Mouse (Mus musculus) CH12.LX (cell line): ENCODE measurements around the gene Fdx1l. TPM values are rescaled to one million over a fixed set of nuclear protein-coding genes. Genes with fewer than 3 reads are reported as not detected.

ENCODE experiments used
- DNase-seq: peaks from one replicate; pipeline ENCODE4 v3.0.0-alpha.2; 2013; ENCODE audit errors: extremely low read depth
- H3K27ac ChIP-seq: 2 replicates; pipeline ENCODE4 v1.5.1; 2012; ENCODE audit warnings: low read depth, mild to moderate bottlenecking, control low read depth, moderate library complexity; ENCODE audit not compliant: insufficient read depth
- H3K27me3 ChIP-seq: replicated peaks from 2 replicates; pipeline ENCODE3; 2012; ENCODE audit warnings: inconsistent platforms
- H3K36me3 ChIP-seq, 2 experiments: replicated peaks in 1 of 2; 2 replicates each; pipeline versions ENCODE3 to v1.6.1; 2012; ENCODE audit warnings: inconsistent platforms in 1 of 2, low read length in 1 of 2, mild to moderate bottlenecking in 1 of 2, mixed read lengths in 1 of 2, moderate library complexity in 1 of 2; ENCODE audit not compliant: control insufficient read depth in 1 of 2, insufficient read depth in 1 of 2
- H3K4me1 ChIP-seq, 2 experiments: 2 replicates each; pipeline ENCODE4 v1.6.1; 2012; ENCODE audit warnings: inconsistent platforms in 1 of 2, moderate library complexity in 1 of 2; ENCODE audit not compliant: insufficient read depth in 2 of 2, control insufficient read depth in 1 of 2
- H3K4me2 ChIP-seq: 2 replicates; pipeline ENCODE4 v1.6.1; 2012; ENCODE audit warnings: low read depth, mild to moderate bottlenecking, control low read depth; ENCODE audit not compliant: poor library complexity, insufficient read depth, severe bottlenecking
- H3K4me3 ChIP-seq, 3 experiments: fragments of 150-350 bp in 1 of 3; sonication (generic) in 1 of 3; replicated peaks in 1 of 3; 2 replicates each; pipeline versions ENCODE3 to v1.5.1; 2011 to 2012; ENCODE audit warnings: low read depth in 2 of 3, low read length in 2 of 3, mild to moderate bottlenecking in 2 of 3, moderate library complexity in 2 of 3, control low read depth in 1 of 3, improper control_type of control experiment in 1 of 3, inconsistent platforms in 1 of 3, mixed read lengths in 1 of 3; ENCODE audit not compliant: poor library complexity in 1 of 3
- H3K79me2 ChIP-seq: replicated peaks from 2 replicates; pipeline ENCODE4 v1.6.1; 2012; ENCODE audit warnings: mild to moderate bottlenecking, moderate library complexity; ENCODE audit not compliant: control insufficient read depth, poor library complexity, insufficient read depth, severe bottlenecking; ENCODE audit errors: extremely low read depth
- H3K9ac ChIP-seq: 2 replicates; pipeline ENCODE4 v1.6.1; 2012; ENCODE audit warnings: low read depth, mild to moderate bottlenecking, control low read depth, moderate library complexity; ENCODE audit not compliant: insufficient read depth
- H3K9me3 ChIP-seq: replicated peaks from 2 replicates; pipeline ENCODE3; 2012; ENCODE audit warnings: low read length, inconsistent platforms, mixed read lengths
- BHLHE40 ChIP-seq: IDR thresholded peaks from 2 replicates; pipeline ENCODE4 v1.6.1; 2011; ENCODE audit warnings: mild to moderate bottlenecking, low read depth, low read length, improper control_type of control experiment
- CHD1 ChIP-seq: IDR thresholded peaks from 2 replicates; pipeline ENCODE4 v1.6.1; 2012; ENCODE audit warnings: low read depth, low read length, improper control_type of control experiment, inconsistent platforms
- CHD2 ChIP-seq: IDR thresholded peaks from 2 replicates; pipeline ENCODE4 v1.6.1; 2011; ENCODE audit warnings: low read length, improper control_type of control experiment
- ELF1 ChIP-seq: IDR thresholded peaks from 2 replicates; pipeline ENCODE4 v1.6.1; 2014; ENCODE audit warnings: low read depth, mild to moderate bottlenecking, inconsistent platforms, low read length, improper control_type of control experiment
- EP300 ChIP-seq: IDR thresholded peaks from 2 replicates; pipeline ENCODE4 v1.6.1; 2011; ENCODE audit warnings: low read length, improper control_type of control experiment
- ETS1 ChIP-seq: conservative IDR thresholded peaks from 2 replicates; pipeline ENCODE4 v1.6.1; 2012; ENCODE audit warnings: low read depth, mild to moderate bottlenecking, inconsistent platforms, low read length, improper control_type of control experiment, moderate library complexity
- GABPA ChIP-seq: IDR thresholded peaks from 2 replicates; pipeline ENCODE4 v1.6.1; 2012; ENCODE audit warnings: low read depth, low read length, improper control_type of control experiment, inconsistent platforms; ENCODE audit not compliant: insufficient replicate concordance
- IRF4 ChIP-seq: IDR thresholded peaks from 2 replicates; pipeline ENCODE4 v1.6.1; 2014; ENCODE audit warnings: low read depth, mild to moderate bottlenecking, inconsistent platforms, low read length, improper control_type of control experiment
- JUND ChIP-seq: conservative IDR thresholded peaks from 2 replicates; pipeline ENCODE4 v1.6.1; 2011; ENCODE audit warnings: low read depth, low read length, improper control_type of control experiment
- MAFK ChIP-seq: IDR thresholded peaks from 2 replicates; pipeline ENCODE4 v1.6.1; 2011; ENCODE audit warnings: low read length, improper control_type of control experiment; ENCODE audit not compliant: insufficient replicate concordance
- MAX ChIP-seq: IDR thresholded peaks from 2 replicates; pipeline ENCODE4 v1.6.1; 2011; ENCODE audit warnings: low read length, improper control_type of control experiment
- MAZ ChIP-seq: IDR thresholded peaks from 2 replicates; pipeline ENCODE4 v1.6.1; 2012; ENCODE audit warnings: low read depth, mild to moderate bottlenecking, inconsistent platforms, low read length, improper control_type of control experiment, moderate library complexity
- MXI1 ChIP-seq: IDR thresholded peaks from 2 replicates; pipeline ENCODE4 v1.6.1; 2011; ENCODE audit warnings: mild to moderate bottlenecking, low read depth, low read length, improper control_type of control experiment
- MYC ChIP-seq: IDR thresholded peaks from 2 replicates; pipeline ENCODE4 v1.6.1; 2011; ENCODE audit warnings: low read depth, mild to moderate bottlenecking, improper control_type of control experiment, low read length
- NELFE ChIP-seq: IDR thresholded peaks from 2 replicates; pipeline ENCODE4 v1.6.1; 2011; ENCODE audit warnings: low read depth, low read length, improper control_type of control experiment
- PAX5 ChIP-seq: IDR thresholded peaks from 2 replicates; pipeline ENCODE4 v1.6.1; 2012; ENCODE audit warnings: low read length, inconsistent platforms, mixed read lengths
- POLR2AphosphoS2 ChIP-seq: IDR thresholded peaks from 2 replicates; pipeline ENCODE4 v1.6.1; 2011; ENCODE audit warnings: low read depth, low read length, improper control_type of control experiment
- SIN3A ChIP-seq: IDR thresholded peaks from 2 replicates; pipeline ENCODE4 v1.6.1; 2012; ENCODE audit warnings: low read length, improper control_type of control experiment, inconsistent platforms
- UBTF ChIP-seq: IDR thresholded peaks from 2 replicates; pipeline ENCODE4 v1.6.1; 2012; ENCODE audit warnings: low read depth, mild to moderate bottlenecking, inconsistent platforms, low read length, improper control_type of control experiment, moderate library complexity
- USF1 ChIP-seq: IDR thresholded peaks from 2 replicates; pipeline ENCODE4 v1.6.1; 2014; ENCODE audit warnings: low read depth, mild to moderate bottlenecking, inconsistent platforms, low read length, improper control_type of control experiment
- USF2 ChIP-seq: conservative IDR thresholded peaks from 2 replicates; pipeline ENCODE4 v1.6.1; 2011; ENCODE audit warnings: low read depth, low read length, improper control_type of control experiment
- ZC3H11A ChIP-seq: IDR thresholded peaks from 2 replicates; pipeline ENCODE4 v1.6.1; 2012; ENCODE audit warnings: low read depth, mild to moderate bottlenecking, inconsistent platforms, low read length, improper control_type of control experiment
- ZNF384 ChIP-seq: IDR thresholded peaks from 2 replicates; pipeline ENCODE4 v1.6.1; 2012; ENCODE audit warnings: low read depth, low read length, improper control_type of control experiment, inconsistent platforms
- dilution Hi-C: fragments of 300-500 bp; cut with MboI; formaldehyde crosslinking; loops from 2 replicates; pipeline ENCODE4 v1.14.3; 2020; ENCODE audit warnings: low sequenced_read_pairs; ENCODE audit not compliant: extremely low pct_unique_long_range_greater_than_20kb, extremely low pct_ligation_motif_present
- in situ Hi-C: fragments of 300-500 bp; cut with MboI; formaldehyde crosslinking; loops from 3 replicates; pipeline ENCODE4 v1.14.3; 2019; ENCODE audit warnings: low sequenced_read_pairs, low pct_ligation_motif_present, low pct_unique_long_range_greater_than_20kb, mixed read lengths
- polyA plus RNA-seq: library from polyadenylated mRNA; unstranded; fragments of >175 nt; gene quantifications from 2 replicates; pipeline ENCODE4 v1.2.1, GENCODE M21; 2012; ENCODE audit warnings: low read depth; ENCODE audit not compliant: insufficient read length
- total RNA-seq, 2 experiments: library from RNA; depleted of rRNA; stranded (reverse); fragments of 300-350 nt in 1 of 2; fragments of >200 nt in 1 of 2; gene quantifications; 2 replicates each; pipeline ENCODE4 v1.2.3; 2012 to 2014

Fdx1l gene
- total and polyA plus RNA-seq, 3 experiments = 70.8 to 105 (median 79.7) TPM

DNA sequence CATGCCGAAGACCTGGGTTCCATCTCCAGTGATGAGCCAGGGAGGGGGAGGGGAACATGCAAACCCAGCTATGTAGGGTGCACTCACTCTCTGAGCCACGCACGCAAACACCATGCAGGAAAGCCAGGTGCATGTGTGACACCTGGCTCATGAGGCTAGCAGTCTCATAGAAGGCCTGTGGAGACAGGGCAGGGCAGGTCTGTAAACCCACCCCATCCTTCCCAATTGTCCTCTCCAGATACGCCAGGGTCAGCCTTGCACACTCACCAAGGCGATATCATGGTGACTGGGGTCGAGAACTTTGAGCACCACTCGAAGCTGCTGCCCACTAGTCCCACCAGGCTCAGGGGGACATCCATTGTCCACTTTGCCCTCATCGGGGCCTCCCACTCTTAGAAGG, 41.7 kb upstream of the Fdx1l start:
- TF ChIP-seq GABPA = no peak
- no peak for TF ChIP-seq USF1
- TF ChIP-seq SIN3A = no peak
- TF ChIP-seq MXI1 = no peak
- no peak for TF ChIP-seq PAX5
- no peak for TF ChIP-seq IRF4
- TF ChIP-seq ZNF384 = no peak
- TF ChIP-seq CHD2 = no peak
- TF ChIP-seq POLR2AphosphoS2 = no peak
- TF ChIP-seq UBTF = no peak
- no peak for TF ChIP-seq CHD1
- TF ChIP-seq MYC = no peak
- TF ChIP-seq BHLHE40 = no peak
- TF ChIP-seq MAFK = no peak
- no peak for TF ChIP-seq ELF1
- no peak for TF ChIP-seq EP300
- no peak for TF ChIP-seq JUND
- no peak for TF ChIP-seq USF2
- TF ChIP-seq, all 38 proteins: peak for 0
- no peak overlapping the region for H3K9ac ChIP-seq
- H3K9me3 ChIP-seq = no peaks in the 10 kb centered on the region
- dilution Hi-C loops (no loop called here), in situ Hi-C loops (no loop called here)
- H3K4me3 ChIP-seq = no peak overlapping the region
- H3K79me2 ChIP-seq = no peaks in the 10 kb centered on the region
- H3K27ac ChIP-seq = no peak overlapping the region
- H3K4me2 ChIP-seq = no peak overlapping the region
- H3K36me3 ChIP-seq = peaks cover 77 to 81% of the 10 kb centered on the region in 2 experiments
- 0 out of 4 replicates have a peak, but pooled peaks cover 0 to 5% of the 10 kb centered on the region in 2 experiments for H3K4me1 ChIP-seq
- no peak for DNase-seq
- H3K27me3 ChIP-seq = no peaks in the 10 kb centered on the region

DNA sequence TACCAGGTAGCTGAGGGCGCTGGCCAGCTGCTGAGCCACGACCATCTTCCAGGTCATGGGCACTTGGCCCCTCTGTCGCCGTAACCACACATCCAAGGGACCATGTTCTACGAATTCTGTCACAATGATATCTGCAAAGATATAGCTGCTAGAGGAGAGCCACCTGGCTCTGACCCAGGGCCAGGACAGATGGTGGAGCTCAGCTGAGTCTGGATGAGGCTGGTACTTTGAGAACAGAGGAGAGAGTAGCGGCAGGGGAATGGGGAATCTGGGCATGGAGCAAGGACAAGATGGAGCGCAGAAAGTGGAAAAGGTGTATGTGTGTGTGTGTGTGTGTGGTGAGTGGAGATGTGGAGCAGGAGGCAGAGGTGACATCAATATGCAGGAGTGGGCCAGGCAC, 40.8 kb upstream of the Fdx1l start:
- Histone ChIP-seq H3K79me2 (no peaks in the 10 kb centered on the region), H3K36me3 (peaks cover 77 to 84% of the 10 kb centered on the region in 2 experiments)
- DNase-seq = no peak
- dilution Hi-C loops = no loop called here
- TF ChIP-seq CHD1 (no peak), JUND (no peak), USF1 (no peak), MAZ (no peak), MAFK (no peak), ZC3H11A (no peak), PAX5 (no peak), GABPA (no peak), ETS1 (no peak), BHLHE40 (no peak), NELFE (no peak), MAX (no peak)
- TF ChIP-seq, all 38 proteins: peak for 0
- Histone ChIP-seq H3K9ac (no peak overlapping the region), H3K4me1 (0 out of 4 replicates have a peak, but pooled peaks cover 0 to 5% of the 10 kb centered on the region in 2 experiments), H3K9me3 (no peaks in the 10 kb centered on the region), H3K4me2 (no peak overlapping the region), H3K27me3 (no peaks in the 10 kb centered on the region), H3K4me3 (no peak overlapping the region), H3K27ac (no peak overlapping the region)
- in situ Hi-C loops = no loop called here
